Mouse (Mus musculus) E14TG2a.4 (cell line): Measurements from ENCODE around the gene AC161166.1.

ENCODE experiments used
- CTCF ChIP-seq: conservative IDR thresholded peaks from 2 replicates; pipeline ENCODE4 v1.5.1; 2014; ENCODE audit warnings: low read length
- NANOG ChIP-seq: IDR thresholded peaks from 2 replicates; pipeline ENCODE4 v1.6.1; 2014; ENCODE audit warnings: borderline replicate concordance, low read length, mixed read lengths
- POU5F1 ChIP-seq: IDR thresholded peaks from 2 replicates; pipeline ENCODE4 v1.6.1; 2014; ENCODE audit warnings: low read length, borderline replicate concordance

DNA sequence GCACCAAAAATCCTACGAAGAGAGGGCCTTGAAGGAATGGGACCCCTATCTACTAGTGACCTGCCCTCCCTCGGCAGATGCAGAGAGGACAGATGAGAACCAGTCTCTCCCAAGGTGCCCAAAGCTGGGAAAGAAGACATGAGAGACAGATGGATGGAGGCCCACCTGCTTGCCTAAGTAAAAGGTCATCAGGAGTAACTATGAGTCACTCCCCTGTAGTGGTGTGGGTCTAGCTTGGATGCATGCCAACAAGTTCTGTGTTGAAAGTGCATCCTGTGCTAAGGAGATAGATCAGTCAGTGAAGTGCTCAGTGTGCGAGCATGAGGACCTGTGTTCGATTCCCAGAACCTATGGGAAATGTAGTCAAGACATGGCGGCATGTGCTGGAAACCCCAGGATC, 33.3 kb downstream of the AC161166.1 start:
- TF ChIP-seq CTCF = no peak
- no peak for TF ChIP-seq POU5F1
- TF ChIP-seq NANOG = no peak
